In genomic region chr2:5906092-5906491, GRCm38 (mm10) we compare ENCODE assay signal across 8 mouse cellular contexts. TPM values are rescaled to one million over a fixed set of nuclear protein-coding genes. Genes with fewer than 3 reads are reported as not detected.
DNase-seq lines count a peak whose midpoint lies in the region; ATAC-seq and TF ChIP-seq lines count a peak whose summit lies in the region.

No protein-coding gene starts in this region.

- no peaks in the 10 kb centered on the region for H3K9me3 ChIP-seq in hindbrain, postnatal 0 days (ENCODE audit: low read length)
- H3K9me3 ChIP-seq in hindbrain, embryonic 10.5 days = no peaks in the 10 kb centered on the region
- no peaks in the 10 kb centered on the region for H3K9me3 ChIP-seq in forebrain, postnatal 0 days (ENCODE audit: low read length)

- H3K4me2 ChIP-seq in hindbrain, postnatal 0 days (ENCODE audit: low read depth, low read length) = no peak overlapping the region
- no peak overlapping the region for H3K4me2 ChIP-seq in forebrain, postnatal 0 days (ENCODE audit: low read depth)

- H3K36me3 ChIP-seq in hindbrain, postnatal 0 days (ENCODE audit: insufficient read depth, low read length) = peaks cover 12% of the 10 kb centered on the region; the same call in 1 of the 2 replicates
- H3K36me3 ChIP-seq in hindbrain, embryonic 10.5 days = peaks cover 16% of the 10 kb centered on the region; the same call in 1 of the 2 replicates
- H3K36me3 ChIP-seq in forebrain, postnatal 0 days (ENCODE audit: insufficient read depth) = peaks cover 20% of the 10 kb centered on the region

- peak; percentile 54 for DNase-seq in hindbrain, postnatal 0 days (ENCODE audit: low spot score)
- no peak for DNase-seq in hindbrain, embryonic 10.5 days (ENCODE audit: low spot score)
- peak; percentile 7 for DNase-seq in urinary bladder, postnatal 14 days (ENCODE audit: low spot score)
- no peak for DNase-seq in urinary bladder, postnatal 10 days (ENCODE audit: low spot score)
- peak; percentile 67 for DNase-seq in forebrain, postnatal 0 days
- DNase-seq in testis, postnatal 14 days (ENCODE audit: low spot score) = peak; percentile 30
- DNase-seq in thymus, postnatal 4 days = no peak

- 34% methylated on average over 5 of the region's 5 CpGs for WGBS in hindbrain, postnatal 0 days
- WGBS in hindbrain, embryonic 10.5 days = 80% methylated on average over 5 of the region's 5 CpGs
- WGBS in forebrain, postnatal 0 days = 26% methylated on average over 5 of the region's 5 CpGs

- H3K4me1 ChIP-seq in hindbrain, postnatal 0 days (ENCODE audit: insufficient read depth, low read length) = no peaks in the 10 kb centered on the region
- no peaks in the 10 kb centered on the region for H3K4me1 ChIP-seq in hindbrain, embryonic 10.5 days (replicated peaks)
- no peaks in the 10 kb centered on the region for H3K4me1 ChIP-seq in forebrain, postnatal 0 days (ENCODE audit: insufficient read depth)

- H3K4me3 ChIP-seq in hindbrain, postnatal 0 days (ENCODE audit: low read length) = no peak overlapping the region
- no peak overlapping the region for H3K4me3 ChIP-seq in hindbrain, embryonic 10.5 days
- H3K4me3 ChIP-seq in forebrain, postnatal 0 days (ENCODE audit: low read depth, low read length) = no peak overlapping the region

- TF ChIP-seq CTCF in hindbrain, postnatal 0 days (IDR thresholded peaks at IDR 0.05; ENCODE audit: low read depth) = no peak
- TF ChIP-seq CTCF in forebrain, postnatal 0 days (IDR thresholded peaks at IDR 0.05; ENCODE audit: low read depth) = no peak

- 0 out of 2 replicates have a peak, but pooled peaks have one; percentile 27 for ATAC-seq in hindbrain, postnatal 0 days
- peak; percentile 66 for ATAC-seq in forebrain, postnatal 0 days
- ATAC-seq in CD4-positive, CD25-positive, alpha-beta regulatory T cell, adult 4 months = no peak

- no peak overlapping the region for H3K9ac ChIP-seq in hindbrain, postnatal 0 days (replicated peaks; ENCODE audit: low read length)
- H3K9ac ChIP-seq in forebrain, postnatal 0 days = no peak overlapping the region

- H3K27ac ChIP-seq in hindbrain, postnatal 0 days = no peak overlapping the region
- no peak overlapping the region for H3K27ac ChIP-seq in hindbrain, embryonic 10.5 days
- no peak overlapping the region for H3K27ac ChIP-seq in forebrain, postnatal 0 days (ENCODE audit: low read depth, low read length)

- H3K27me3 ChIP-seq in hindbrain, postnatal 0 days (ENCODE audit: insufficient read depth, low read length) = no peaks in the 10 kb centered on the region
- no peaks in the 10 kb centered on the region for H3K27me3 ChIP-seq in hindbrain, embryonic 10.5 days (ENCODE audit: insufficient read depth, poor library complexity, severe bottlenecking)
- H3K27me3 ChIP-seq in forebrain, postnatal 0 days (ENCODE audit: insufficient read depth, low read length) = no peaks in the 10 kb centered on the region

RNA-seq across cellular contexts. Expression of gene Sec61a2, which starts 10.9 kb away (rescaled TPM):
- total RNA-seq in hindbrain, postnatal 0 days (2014; rRNA removed) = 109 and 127 TPM in 2 replicates
- polyA plus RNA-seq in hindbrain, postnatal 0 days (2015; fragmentation: Nextera tagmentation; extraction: Ambion mirVana) = 104 and 105 TPM in 2 replicates
- polyA plus RNA-seq in hindbrain, embryonic 10.5 days (2016; fragmentation: Nextera tagmentation; extraction: Ambion mirVana) = 76.8 and 87.2 TPM in 2 replicates
- total RNA-seq in forebrain, postnatal 0 days (2014; rRNA removed) = 84.7 and 109 TPM in 2 replicates
- 84.6 and 94.5 TPM in 2 replicates for polyA plus RNA-seq in forebrain, postnatal 0 days (2015; fragmentation: Nextera tagmentation; extraction: Ambion mirVana)
- polyA plus RNA-seq in CD4-positive, CD25-positive, alpha-beta regulatory T cell, adult 4 months (2017; shearing (Covaris generic)) = 10 to 100 TPM; 17.6 to 25.1 TPM

RNA-seq across cellular contexts. Expression of gene Dhtkd1, which starts 36.5 kb away (rescaled TPM):
- 6.6 and 9.3 TPM in 2 replicates for total RNA-seq in hindbrain, postnatal 0 days (2014; rRNA removed)
- 3.7 and 4.9 TPM in 2 replicates for polyA plus RNA-seq in hindbrain, postnatal 0 days (2015; fragmentation: Nextera tagmentation; extraction: Ambion mirVana)
- polyA plus RNA-seq in hindbrain, embryonic 10.5 days (2016; fragmentation: Nextera tagmentation; extraction: Ambion mirVana) = 3.8 and 5.0 TPM in 2 replicates
- 8.0 and 13.1 TPM in 2 replicates for total RNA-seq in forebrain, postnatal 0 days (2014; rRNA removed)
- 2.1 and 3.7 TPM in 2 replicates for polyA plus RNA-seq in forebrain, postnatal 0 days (2015; fragmentation: Nextera tagmentation; extraction: Ambion mirVana)
- polyA plus RNA-seq in CD4-positive, CD25-positive, alpha-beta regulatory T cell, adult 4 months (2017; shearing (Covaris generic)) = under 1 TPM in 1 of 2 experiments, not detected in 1; 0.05 TPM

RNA-seq across cellular contexts. Expression of gene Gm13199, which starts 43.4 kb away (rescaled TPM):
- 0.58 and 0.83 TPM in 2 replicates for total RNA-seq in hindbrain, postnatal 0 days (2014; rRNA removed)
- polyA plus RNA-seq in hindbrain, postnatal 0 days (2015; fragmentation: Nextera tagmentation; extraction: Ambion mirVana) = 0.54 TPM in 1 of 2 replicates, not detected in the other
- polyA plus RNA-seq in hindbrain, embryonic 10.5 days (2016; fragmentation: Nextera tagmentation; extraction: Ambion mirVana) = 1.4 and 1.8 TPM in 2 replicates
- total RNA-seq in forebrain, postnatal 0 days (2014; rRNA removed) = 0.31 and 2.8 TPM in 2 replicates
- polyA plus RNA-seq in forebrain, postnatal 0 days (2015; fragmentation: Nextera tagmentation; extraction: Ambion mirVana) = 0.28 and 0.38 TPM in 2 replicates
- polyA plus RNA-seq in CD4-positive, CD25-positive, alpha-beta regulatory T cell, adult 4 months (2017; shearing (Covaris generic)) = 1 to 10 TPM in 1 of 2 experiments, not detected in 1; 2.5 TPM

RNA-seq across cellular contexts. Expression of gene Upf2, which starts 45.2 kb away (rescaled TPM):
- total RNA-seq in hindbrain, postnatal 0 days (2014; rRNA removed) = 3.5 and 6.2 TPM in 2 replicates
- 4.3 and 4.9 TPM in 2 replicates for polyA plus RNA-seq in hindbrain, postnatal 0 days (2015; fragmentation: Nextera tagmentation; extraction: Ambion mirVana)
- 6.9 and 9.0 TPM in 2 replicates for polyA plus RNA-seq in hindbrain, embryonic 10.5 days (2016; fragmentation: Nextera tagmentation; extraction: Ambion mirVana)
- 9.8 and 11.1 TPM in 2 replicates for total RNA-seq in forebrain, postnatal 0 days (2014; rRNA removed)
- polyA plus RNA-seq in forebrain, postnatal 0 days (2015; fragmentation: Nextera tagmentation; extraction: Ambion mirVana) = 3.3 and 4.1 TPM in 2 replicates
- polyA plus RNA-seq in CD4-positive, CD25-positive, alpha-beta regulatory T cell, adult 4 months (2017; shearing (Covaris generic)) = 10 to 100 TPM; 18.5 to 20.8 TPM

Comparison
In these comparisons a context has a peak if more than half of its experiments do, and no peak if none do; other contexts are left out.
1. DNase-seq: peak in hindbrain, postnatal 0 days (single experiment), urinary bladder, postnatal 14 days (single experiment), forebrain, postnatal 0 days (single experiment) and testis, postnatal 14 days (single experiment); none in hindbrain, embryonic 10.5 days (single experiment), urinary bladder, postnatal 10 days (single experiment) and thymus, postnatal 4 days (single experiment).